Mouse (Mus musculus) ES-Bruce4 (cell line): ENCODE measurements around the gene Zfp652. TPM values are rescaled to one million over a fixed set of nuclear protein-coding genes. Genes with fewer than 3 reads are reported as not detected.
A peak's percentile ranks its signal among the peaks of the same experiment; 100 is the strongest.

Experiments used
- H3K27ac ChIP-seq: 2 replicates; pipeline ENCODE4 v1.5.1; 2012; ENCODE audit warnings: low read length, inconsistent platforms; ENCODE audit not compliant: insufficient read depth
- H3K27me3 ChIP-seq: 2 replicates; pipeline ENCODE4 v1.6.1; 2012; ENCODE audit warnings: mild to moderate bottlenecking, low read length, inconsistent platforms; ENCODE audit not compliant: control insufficient read depth, poor library complexity, insufficient read depth, severe bottlenecking
- H3K36me3 ChIP-seq: 2 replicates; pipeline ENCODE4 v1.6.1; 2012; ENCODE audit warnings: inconsistent platforms, mild to moderate bottlenecking, low read length, moderate library complexity; ENCODE audit not compliant: control insufficient read depth, poor library complexity, insufficient read depth, severe bottlenecking
- H3K4me1 ChIP-seq: one replicate; pipeline ENCODE4 v1.8.1; 2011; ENCODE audit warnings: low read length; ENCODE audit not compliant: control insufficient read depth, insufficient read depth
- H3K4me3 ChIP-seq: 2 replicates; pipeline ENCODE4 v1.5.1; 2011; ENCODE audit warnings: low read depth, mild to moderate bottlenecking, low read length
- H3K9ac ChIP-seq: 2 replicates; pipeline ENCODE4 v1.6.1; 2012; ENCODE audit warnings: low read depth, mild to moderate bottlenecking, inconsistent platforms; ENCODE audit not compliant: poor library complexity, severe bottlenecking
- H3K9me3 ChIP-seq: replicated peaks from 2 replicates; pipeline ENCODE4 v1.6.1; 2012; ENCODE audit warnings: mild to moderate bottlenecking, low read length, inconsistent platforms; ENCODE audit not compliant: control insufficient read depth, poor library complexity, insufficient read depth, severe bottlenecking
- CTCF ChIP-seq: IDR thresholded peaks from one replicate; pipeline ENCODE4 v1.8.1; 2011; ENCODE audit warnings: low read depth, low read length
- EP300 ChIP-seq: IDR thresholded peaks from 2 replicates; pipeline ENCODE4 v1.6.1; 2011; ENCODE audit warnings: low read depth, low read length; ENCODE audit not compliant: insufficient read depth
- POLR2A ChIP-seq: IDR thresholded peaks from one replicate; pipeline ENCODE4 v1.8.1; 2011; ENCODE audit warnings: low read length; ENCODE audit not compliant: insufficient read depth
- polyA plus RNA-seq: library from polyadenylated mRNA; stranded (reverse); fragments of >200 nt; gene quantifications from 2 replicates; pipeline ENCODE4 v1.2.4, GENCODE M21; 2011; ENCODE audit warnings: low read depth; ENCODE audit not compliant: missing spikeins, insufficient read depth, insufficient read length

Gene Zfp652
- polyA plus RNA-seq, 1 experiment = 41.4 TPM

DNA sequence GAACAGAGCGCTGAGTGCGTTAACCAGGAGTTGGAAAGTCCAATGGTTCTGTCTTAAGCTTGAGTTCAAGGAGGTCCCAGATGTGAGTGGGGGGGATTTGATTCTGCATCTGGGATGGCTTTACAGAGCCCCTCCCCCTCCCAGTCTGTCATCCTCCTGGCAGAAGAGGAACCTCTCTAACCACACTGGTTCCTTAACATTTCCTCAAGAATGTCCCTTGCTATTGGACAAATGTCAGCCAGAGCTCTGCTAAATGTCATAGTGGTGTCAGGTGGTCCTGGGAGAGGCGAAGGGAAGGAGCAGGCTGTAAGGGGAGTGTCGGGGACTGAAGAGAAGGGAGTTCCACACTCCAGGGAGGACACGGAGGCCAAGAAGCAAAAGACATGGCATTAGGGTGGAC, 130.5 kb downstream of the Zfp652 start:
- Histone ChIP-seq H3K9ac (no peak overlapping the region), H3K27ac (peak overlapping the region; percentile 10; the same call in 1 of the 2 replicates), H3K4me1 (peaks cover 11% of the 10 kb centered on the region), H3K9me3 (no peaks in the 10 kb centered on the region), H3K27me3 (no peaks in the 10 kb centered on the region), H3K4me3 (no peak overlapping the region), H3K36me3 (no peaks in the 10 kb centered on the region)
- TF ChIP-seq POLR2A = no peak
- TF ChIP-seq EP300 = no peak
- TF ChIP-seq CTCF = no peak

DNA sequence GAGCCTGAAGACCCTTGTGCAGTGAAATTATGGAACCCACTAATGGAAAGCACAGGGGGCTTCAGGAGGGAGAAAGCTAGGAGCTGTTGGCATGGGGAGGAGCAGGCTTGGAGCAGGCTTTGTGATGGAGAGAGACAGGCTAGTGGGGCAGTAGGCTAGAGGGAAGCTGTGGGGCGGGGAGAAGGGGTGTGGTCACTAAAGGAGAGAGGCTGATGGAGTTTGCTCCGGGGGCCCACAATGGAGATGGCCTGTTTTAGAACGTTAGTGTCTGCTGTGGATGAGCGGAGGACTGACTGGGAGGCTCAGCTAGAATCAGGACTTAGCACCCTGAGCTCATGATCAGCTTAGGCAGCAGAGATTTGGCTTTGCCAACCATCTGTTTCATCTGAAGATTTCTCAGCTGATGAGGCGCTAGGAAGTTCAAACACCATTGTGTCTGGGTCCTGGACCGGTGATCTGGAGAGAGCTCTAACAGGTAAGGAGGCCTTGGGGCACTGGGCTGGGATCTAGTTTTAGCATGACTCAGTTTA, 131.0 kb downstream of the Zfp652 start:
- Histone ChIP-seq H3K9ac (no peak overlapping the region), H3K27me3 (no peaks in the 10 kb centered on the region), H3K4me1 (peaks cover 11% of the 10 kb centered on the region), H3K36me3 (no peaks in the 10 kb centered on the region), H3K4me3 (no peak overlapping the region), H3K9me3 (no peaks in the 10 kb centered on the region), H3K27ac (0 out of 2 replicates have a peak overlapping the region, but pooled peaks have one; percentile 10)
- no peak for TF ChIP-seq CTCF
- no peak for TF ChIP-seq EP300
- TF ChIP-seq POLR2A = no peak

DNA sequence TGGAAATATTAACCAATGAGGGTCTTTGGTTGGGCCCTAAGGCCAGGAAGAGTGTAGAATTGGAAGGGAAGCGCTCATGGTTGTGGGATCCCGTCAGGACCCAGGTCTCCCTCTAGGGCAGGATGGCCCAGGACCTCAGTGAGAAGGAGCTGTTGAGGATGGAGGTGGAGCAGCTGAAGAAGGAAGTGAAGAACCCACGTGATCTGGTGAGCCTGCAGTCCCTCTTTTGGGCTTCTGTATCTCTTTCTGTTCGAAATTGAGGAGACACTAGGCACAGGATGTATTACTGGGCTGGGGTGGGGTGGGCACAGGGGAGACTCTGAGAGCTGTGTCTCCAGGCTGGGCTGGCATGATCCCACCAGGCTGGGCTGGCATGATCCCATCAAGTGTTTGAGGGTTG, 132.5 kb downstream of the Zfp652 start:
- Histone ChIP-seq H3K4me3 (no peak overlapping the region), H3K27me3 (no peaks in the 10 kb centered on the region), H3K36me3 (no peaks in the 10 kb centered on the region), H3K9me3 (no peaks in the 10 kb centered on the region), H3K4me1 (peaks cover 11% of the 10 kb centered on the region), H3K27ac (no peak overlapping the region), H3K9ac (no peak overlapping the region)
- TF ChIP-seq POLR2A (no peak), CTCF (no peak), EP300 (no peak)

DNA sequence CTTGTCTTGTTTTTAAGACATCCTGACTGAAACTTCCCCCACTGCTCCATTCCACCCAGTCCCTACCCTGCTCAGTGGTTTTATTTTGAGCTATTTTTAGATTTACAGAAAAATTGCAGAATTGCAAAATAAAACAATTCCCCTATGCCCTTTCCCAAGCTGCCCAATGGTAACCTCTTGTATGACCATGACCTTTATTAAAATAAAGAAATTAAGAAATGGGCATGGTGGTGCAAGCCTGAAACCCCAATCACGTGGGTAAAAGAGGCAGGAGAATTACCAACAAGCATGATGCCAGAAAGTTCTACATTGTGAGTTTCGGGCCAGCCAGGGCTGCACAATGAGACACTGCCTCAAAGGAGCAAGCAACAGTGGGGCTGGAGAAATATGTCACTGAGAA, 138.4 kb downstream of the Zfp652 start:
- Histone ChIP-seq H3K9ac (no peak overlapping the region), H3K27ac (no peak overlapping the region), H3K36me3 (no peaks in the 10 kb centered on the region), H3K9me3 (no peaks in the 10 kb centered on the region), H3K27me3 (no peaks in the 10 kb centered on the region), H3K4me1 (no peaks in the 10 kb centered on the region), H3K4me3 (no peak overlapping the region)
- TF ChIP-seq EP300 (no peak), CTCF (no peak), POLR2A (no peak)

DNA sequence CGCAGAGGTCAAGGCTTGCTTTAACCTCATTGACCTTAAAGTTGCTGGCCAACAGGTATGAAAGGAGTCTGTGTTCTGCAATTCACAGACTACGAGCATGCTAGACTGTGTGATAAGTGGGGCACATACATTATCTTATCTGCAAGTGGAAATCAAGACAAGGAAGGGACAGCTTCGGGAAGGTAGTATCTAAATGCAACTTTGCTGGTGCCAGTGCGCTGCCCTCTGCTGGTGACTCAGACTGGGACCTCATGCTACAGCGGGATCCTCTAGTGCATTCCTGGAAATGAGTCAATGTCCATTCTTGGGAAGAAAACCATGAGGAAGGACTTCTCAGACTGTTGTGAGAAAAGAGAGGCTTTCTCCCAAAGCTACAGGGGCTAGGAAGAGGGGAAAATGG, 141.2 kb downstream of the Zfp652 start:
- no peaks in the 10 kb centered on the region for H3K4me1 ChIP-seq
- no peaks in the 10 kb centered on the region for H3K9me3 ChIP-seq
- peak; percentile 86 for TF ChIP-seq CTCF
- TF ChIP-seq EP300 = no peak
- H3K36me3 ChIP-seq = no peaks in the 10 kb centered on the region
- no peaks in the 10 kb centered on the region for H3K27me3 ChIP-seq
- H3K4me3 ChIP-seq = no peak overlapping the region
- H3K9ac ChIP-seq = no peak overlapping the region
- no peak overlapping the region for H3K27ac ChIP-seq

DNA sequence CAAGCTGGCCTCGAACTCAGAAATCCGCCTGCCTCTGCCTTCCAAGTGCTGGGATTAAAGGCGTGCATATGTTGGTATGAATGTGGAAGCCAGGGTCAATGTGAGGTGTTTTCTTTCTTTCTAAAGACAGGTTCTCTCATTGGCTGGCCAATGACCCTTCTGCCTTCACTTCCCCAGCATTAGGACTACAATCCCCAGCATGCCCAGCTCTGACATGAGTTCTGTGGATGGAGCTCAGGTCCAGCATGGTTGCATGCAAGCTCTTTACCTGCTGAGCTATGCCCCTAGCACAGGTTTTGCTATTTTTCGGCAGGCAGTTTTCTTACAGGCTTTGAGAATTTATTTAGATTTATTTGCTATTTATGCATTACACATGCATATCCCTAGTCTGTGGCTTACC, 144.8 kb downstream of the Zfp652 start:
- Histone ChIP-seq H3K9ac (no peak overlapping the region), H3K9me3 (no peaks in the 10 kb centered on the region), H3K36me3 (peaks cover 11% of the 10 kb centered on the region), H3K27ac (no peak overlapping the region), H3K4me1 (no peaks in the 10 kb centered on the region), H3K27me3 (no peaks in the 10 kb centered on the region), H3K4me3 (no peak overlapping the region)
- TF ChIP-seq CTCF = no peak
- TF ChIP-seq POLR2A = no peak
- no peak for TF ChIP-seq EP300
